Mouse (Mus musculus): Measurements from ENCODE around the gene Olfr9.
"Not testable (repeated sequence)": the region's sequence is repeated elsewhere in the genome, so short reads cannot be mapped to it uniquely, and the experiment has no call there.

Gene Olfr9

GRCm38 (mm10) chr10:129004032-129004920 is 15.0 kb downstream of the Olfr9 start:
- DNase-seq (ENCODE audit: low read depth, low spot score): no peak

DNA sequence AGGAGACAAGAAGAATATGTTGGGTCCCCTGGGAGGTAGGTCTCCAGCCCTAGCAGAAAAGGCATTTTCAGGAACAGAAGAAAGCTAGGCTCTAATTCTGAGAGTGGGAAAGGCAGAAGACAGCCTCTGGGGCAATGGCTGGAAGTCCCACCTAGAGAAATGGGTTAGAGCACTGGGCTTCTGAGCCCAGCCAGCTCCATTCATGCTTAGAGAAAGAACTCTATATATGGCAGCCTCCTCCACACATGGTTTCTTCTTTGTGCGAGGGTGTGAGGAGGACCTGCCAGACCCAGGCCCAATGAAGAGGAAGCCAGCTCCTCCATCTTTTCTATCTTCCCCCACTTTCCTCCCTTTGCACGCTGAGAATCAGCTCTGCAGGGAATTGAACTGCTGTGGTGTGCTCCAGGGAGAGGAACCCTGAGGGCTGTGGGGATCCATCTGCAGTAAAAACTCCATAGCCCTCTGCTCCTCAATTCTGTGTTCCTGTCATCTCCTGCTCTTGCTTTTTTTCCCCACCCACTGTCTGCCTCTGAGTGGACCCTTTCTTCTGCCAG is 21.1 kb downstream of the Olfr9 start, which contains the start of gene Olfr763:
TSS of gene Olfr763 (plus strand) at position 504 of the 554 bp plus-strand sequence.
- DNase-seq (ENCODE audit: low read depth, low spot score): no peak

GRCm38 (mm10) chr10:129011511-129011910 is 22.3 kb downstream of the Olfr9 start:
- not testable (repeated sequence) for DNase-seq (ENCODE audit: low read depth, low spot score)

- no peak for DNase-seq (ENCODE audit: low read depth, low spot score)
Observed at GRCm38 (mm10) chr10:129014477-129014876, 25.2 kb downstream of the Olfr9 start.

DNA sequence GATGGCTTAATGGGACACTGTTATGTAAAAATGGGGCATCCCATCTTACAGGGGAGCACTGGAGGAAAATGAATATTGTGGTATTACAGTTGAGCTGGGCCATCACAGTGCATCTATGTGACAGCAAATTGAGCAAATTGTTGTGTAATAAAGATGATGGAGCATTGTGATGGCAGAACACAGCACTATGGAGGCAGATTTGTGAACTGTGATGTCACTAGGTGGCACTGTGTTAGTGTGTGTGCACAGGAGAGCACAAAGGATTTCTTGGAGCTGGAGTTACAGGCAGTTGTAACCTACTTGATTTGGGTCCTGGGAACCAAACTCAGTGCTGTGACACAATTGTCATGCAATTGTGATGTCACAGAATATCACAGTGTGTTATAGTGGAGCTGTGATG is 34.1 kb downstream of the Olfr9 start:
- DNase-seq (ENCODE audit: low read depth, low spot score): peak; percentile 34

DNA sequence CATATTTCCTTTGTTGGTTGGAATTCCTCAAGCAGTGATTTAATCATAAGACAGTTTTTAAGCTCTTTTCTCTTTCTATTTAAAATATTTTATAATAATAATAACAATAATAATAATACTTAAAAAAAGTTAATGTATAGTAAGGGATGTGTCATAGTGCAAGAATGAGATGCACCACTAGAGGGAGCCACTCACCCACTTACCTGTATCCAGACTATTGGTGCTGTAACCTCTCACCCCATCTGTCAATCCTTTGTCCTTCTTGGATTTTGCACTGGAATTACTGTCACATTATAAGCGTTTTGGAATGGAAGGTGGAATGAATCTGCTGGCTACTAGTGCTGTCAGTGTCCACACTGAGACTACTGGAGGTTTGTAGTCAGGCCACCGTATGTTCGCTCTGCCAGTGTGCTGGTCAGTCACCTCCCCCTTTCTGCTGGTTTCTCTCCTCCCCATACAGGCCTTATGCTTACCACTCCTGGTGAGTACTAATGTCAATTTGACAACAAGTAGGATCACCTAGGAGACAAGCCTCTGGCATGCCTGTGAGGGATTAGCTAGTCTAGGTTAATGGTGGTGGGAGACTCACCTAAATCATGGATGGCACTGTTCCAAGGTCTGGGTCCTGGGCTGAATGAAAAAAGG is 36.9 kb downstream of the Olfr9 start:
- DNase-seq (ENCODE audit: low read depth, low spot score): peak; percentile 65

DNA sequence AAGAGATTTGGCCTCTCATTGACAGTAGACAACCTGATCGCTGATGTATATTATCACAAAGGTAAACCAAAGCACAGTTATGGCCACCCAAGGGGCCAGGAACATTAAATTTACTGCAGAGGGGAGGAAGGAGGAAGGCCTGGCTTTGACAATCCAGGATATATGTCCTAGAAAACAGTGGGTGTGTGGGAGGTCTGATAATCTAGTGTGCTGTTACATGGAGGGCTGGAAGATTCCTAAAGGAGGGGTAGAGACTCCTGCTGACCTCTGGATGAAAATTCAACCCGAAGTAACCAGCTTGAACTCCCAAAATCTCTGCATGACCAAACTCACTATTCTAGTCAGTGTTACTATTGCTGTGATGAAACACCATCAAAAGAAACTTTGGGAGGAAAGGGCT is 39.1 kb downstream of the Olfr9 start:
- no peak for DNase-seq (ENCODE audit: low read depth, low spot score)

DNA sequence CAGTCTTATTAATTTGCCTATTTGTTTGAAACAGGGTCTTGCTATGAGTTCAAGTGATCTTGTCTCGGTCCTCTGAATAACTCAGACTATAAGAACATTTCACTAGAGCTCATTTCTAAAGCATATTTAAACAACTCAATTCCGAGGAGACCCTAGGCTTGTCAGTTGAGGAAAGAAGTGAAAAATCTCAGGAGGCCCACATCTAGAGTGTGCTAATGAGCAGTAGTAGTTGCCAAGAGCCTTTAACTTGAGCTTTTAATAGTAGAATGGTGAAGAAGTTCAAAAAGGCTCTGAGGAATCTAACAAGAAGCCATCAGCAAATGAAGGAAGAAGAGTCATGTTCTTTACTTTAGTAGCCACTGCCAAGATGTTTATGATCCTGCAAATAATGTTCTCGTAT is 50.6 kb downstream of the Olfr9 start, which contains the start of gene Olfr764-ps1:
TSS of gene Olfr764-ps1 (minus strand) at position 101 of the 400 bp plus-strand sequence.
- no peak for DNase-seq (ENCODE audit: low read depth, low spot score)
